Mouse (Mus musculus) gastrocnemius, postnatal 36 days (tissue): Measurements from ENCODE around the gene Syngr2. TPM values are rescaled to one million over a fixed set of nuclear protein-coding genes. Genes with fewer than 3 reads are reported as not detected.
"Not testable (repeated sequence)": the region's sequence is repeated elsewhere in the genome, so short reads cannot be mapped to it uniquely, and the experiment has no call there.

Experiments
- DNase-seq, 2 experiments: peaks; one replicate each; pipeline ENCODE4 v3.0.0; 2022
- intact Hi-C: fragments of 180-260 bp; cut with DNase I; formaldehyde crosslinking; loops from one replicate; pipeline ENCODE4 v1.15.1; 2025
- total RNA-seq, 2 experiments: library from RNA; stranded (reverse); gene quantifications; 2 replicates each; pipeline ENCODE4 v1.2.3; 2021

The Syngr2 gene
- total RNA-seq, 2 experiments from 2014 or later = 155 to 161 TPM

DNA sequence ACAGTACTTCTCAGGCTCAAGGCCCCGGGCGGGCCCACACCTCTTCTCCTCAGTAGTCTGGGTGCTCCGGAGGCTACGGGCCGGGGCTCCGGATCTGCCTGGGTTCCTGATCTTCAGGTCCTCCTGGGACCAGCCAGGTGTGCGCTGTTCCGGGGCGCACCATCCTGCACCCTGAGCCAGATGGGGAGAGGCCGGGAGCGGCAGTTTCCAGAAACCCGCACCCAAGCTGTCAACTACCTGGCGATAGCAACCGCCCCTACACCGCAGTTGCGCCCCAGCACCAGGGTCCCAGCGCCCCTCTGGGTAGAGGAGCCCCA, 29.3 kb upstream of the Syngr2 start:
- intact Hi-C loops = no loop called here

DNA sequence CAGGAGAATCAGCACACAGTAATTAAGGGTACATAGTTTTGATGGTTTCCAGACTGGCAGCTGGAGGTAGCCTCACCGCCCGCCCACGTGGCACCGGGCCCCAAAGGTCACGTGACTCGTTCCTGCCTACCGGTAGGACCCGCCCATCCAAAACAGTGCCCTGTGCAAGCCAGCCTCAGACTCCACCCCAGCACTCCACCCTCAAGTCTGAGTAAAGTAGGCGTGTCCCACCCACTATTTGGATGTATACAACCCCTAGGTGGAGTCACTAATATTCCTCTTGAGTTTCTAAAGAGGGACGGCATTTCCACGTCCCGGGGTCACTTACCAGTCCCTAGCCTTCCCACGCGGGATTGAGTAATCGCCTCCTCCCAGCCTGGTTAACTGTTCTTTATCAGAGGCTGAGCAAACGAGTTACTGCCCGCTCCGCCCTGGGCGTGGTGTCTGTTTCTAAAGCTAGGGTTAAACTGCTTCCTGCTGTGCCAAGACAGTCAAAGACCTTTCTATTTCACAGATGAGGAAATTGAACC, 28.8 kb upstream of the Syngr2 start:
- peak; percentile 69 to 79 for DNase-seq
- intact Hi-C loops = no loop called here

More for the DNA sequence above, 29.3 kb upstream of the Syngr2 start:
- no peak for DNase-seq

DNA sequence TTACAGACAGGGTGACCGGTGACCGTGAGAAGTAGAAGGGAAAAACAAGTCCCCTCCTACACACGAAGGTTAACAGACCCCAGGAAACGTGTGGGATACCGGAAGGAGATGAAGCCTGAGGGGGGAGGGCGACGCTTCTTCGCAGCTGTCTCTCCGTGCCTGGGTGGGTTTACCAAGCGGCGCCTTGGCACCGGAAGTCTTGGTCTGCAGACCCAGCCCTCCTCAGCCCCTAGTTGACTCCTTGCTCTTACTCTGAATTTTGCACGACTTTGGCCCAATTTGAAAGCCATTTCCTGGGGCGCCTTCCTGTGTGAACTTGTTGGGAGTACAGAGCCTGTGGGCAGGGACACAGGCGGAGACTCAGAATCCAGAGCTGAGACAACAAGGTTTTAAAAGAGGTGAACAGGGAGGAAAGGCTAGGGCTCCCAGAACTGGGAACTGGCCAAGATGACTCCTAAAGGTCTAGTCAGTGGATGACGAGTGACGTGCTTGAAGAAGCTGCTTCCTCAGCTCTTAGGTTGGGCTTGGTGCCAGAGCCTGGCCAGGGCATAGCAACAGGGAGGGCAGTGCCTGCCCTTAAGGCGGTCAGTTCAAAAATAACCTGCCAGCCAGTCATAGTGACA, 28.2 kb upstream of the Syngr2 start:
- DNase-seq = peak; percentile 43 to 58
- intact Hi-C loops = no loop called here

DNA sequence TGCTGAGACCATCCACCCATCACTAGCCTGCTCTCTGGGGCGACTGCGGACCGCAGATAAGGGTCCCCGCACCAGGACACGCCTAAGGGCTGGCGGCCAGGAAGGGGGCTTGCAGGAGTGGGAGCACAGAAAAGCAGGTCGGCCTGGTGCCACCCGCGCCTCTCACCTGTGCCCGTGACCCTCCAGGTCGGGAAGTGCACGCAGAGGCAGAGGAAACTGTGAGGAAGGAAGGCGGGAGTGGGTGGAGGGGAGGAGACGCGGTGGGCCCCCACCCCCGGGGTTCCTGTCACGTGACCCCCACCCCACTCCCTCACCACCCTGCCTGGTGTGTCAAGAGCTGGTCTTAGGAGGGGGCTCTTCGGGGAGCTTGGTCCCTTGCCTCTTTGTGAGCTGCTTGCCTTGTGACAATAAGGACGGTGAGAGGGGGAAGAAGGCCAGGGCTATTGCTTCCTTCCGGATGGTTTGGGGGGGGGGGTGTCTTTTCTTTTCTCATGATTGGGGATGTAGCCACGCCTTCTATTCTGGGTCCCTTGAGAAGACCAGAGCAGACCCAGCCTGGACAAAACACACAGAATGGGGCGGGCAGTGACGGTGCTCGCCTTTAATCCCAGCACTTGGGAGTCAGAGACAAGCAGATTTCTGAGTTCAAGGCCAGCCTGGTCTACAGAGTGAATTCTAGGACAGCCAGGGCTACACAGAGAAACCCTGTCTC, 27.3 kb upstream of the Syngr2 start, which contains the start of the genes Tmc8 and Tmc6:
Gene Tmc8 (plus strand): TSS at position 84 of the 712 bp plus-strand sequence.
Gene Tmc6 (minus strand): TSS at position 206 of the 712 bp plus-strand sequence.
- DNase-seq = no peak
- intact Hi-C loops = no loop called here

DNA sequence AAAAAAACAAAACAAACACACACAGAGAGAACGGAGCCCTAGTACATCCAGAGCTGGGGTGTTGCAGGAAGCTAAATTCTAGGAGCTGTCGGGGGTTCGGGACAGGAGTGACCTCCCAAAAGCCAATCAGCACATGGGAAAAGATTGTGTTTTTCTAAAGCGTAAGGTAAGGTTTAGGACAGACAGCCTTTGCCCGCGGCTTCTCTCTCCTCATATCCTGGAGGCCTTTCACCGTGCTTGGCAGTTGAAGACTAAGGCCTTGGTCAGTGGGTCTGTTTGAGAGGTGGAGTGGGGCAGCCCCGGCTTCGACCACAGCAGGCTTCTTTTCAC, 26.8 kb upstream of the Syngr2 start:
- intact Hi-C loops = no loop called here
- DNase-seq = no peak

DNA sequence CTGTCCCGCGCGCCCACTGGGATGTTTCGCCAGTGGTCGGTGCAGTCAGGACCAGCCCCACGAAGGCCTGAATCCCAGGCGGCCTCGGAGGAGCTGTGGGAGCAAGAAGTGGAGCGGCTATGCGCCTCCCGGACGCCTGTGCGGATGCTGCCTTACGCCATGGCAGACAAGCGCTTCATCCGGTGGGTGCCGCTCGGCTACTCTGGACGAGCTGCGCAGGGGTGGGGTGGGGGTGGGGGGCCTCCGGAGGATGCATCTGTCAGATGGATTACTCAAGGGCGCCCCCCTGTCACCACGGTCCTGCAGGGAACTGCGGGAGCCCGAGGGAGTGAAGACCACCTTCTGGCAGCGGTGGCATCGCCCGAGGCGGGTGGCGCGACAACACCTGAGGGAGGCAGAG, 26.4 kb upstream of the Syngr2 start:
- intact Hi-C loops = no loop called here
- peak in 1 of 2 experiments; percentile 50 for DNase-seq

DNA sequence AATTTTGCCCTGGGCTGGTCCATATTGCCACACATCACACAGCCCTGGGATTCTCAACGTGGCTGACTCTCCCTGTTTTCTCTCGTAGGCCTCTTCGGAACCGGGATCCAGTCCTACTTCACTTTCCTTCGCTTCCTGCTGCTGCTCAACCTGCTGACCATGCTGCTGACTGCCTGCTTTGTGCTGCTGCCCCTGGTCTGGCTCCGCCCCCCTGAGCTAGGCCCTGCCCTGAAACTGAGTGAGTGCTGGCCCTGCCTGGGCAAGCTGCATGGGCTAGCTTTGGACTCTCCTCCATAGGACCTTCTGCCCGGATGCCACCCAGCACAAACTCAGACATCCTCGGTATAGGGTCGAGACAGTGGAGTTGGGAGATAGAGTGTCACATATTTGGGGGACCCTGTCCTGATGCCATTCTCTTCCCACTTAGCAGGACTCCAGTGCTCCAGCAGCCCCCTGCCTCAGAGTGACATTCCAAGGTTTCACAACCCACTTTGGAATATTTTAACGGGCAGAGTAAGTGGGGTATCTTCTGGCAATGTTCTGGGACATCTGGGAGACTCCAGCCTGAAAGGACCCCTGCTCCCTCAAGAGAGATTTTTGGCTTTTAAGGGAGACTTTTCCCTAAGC, 25.7 kb upstream of the Syngr2 start:
- intact Hi-C loops = no loop called here
- DNase-seq = no peak

DNA sequence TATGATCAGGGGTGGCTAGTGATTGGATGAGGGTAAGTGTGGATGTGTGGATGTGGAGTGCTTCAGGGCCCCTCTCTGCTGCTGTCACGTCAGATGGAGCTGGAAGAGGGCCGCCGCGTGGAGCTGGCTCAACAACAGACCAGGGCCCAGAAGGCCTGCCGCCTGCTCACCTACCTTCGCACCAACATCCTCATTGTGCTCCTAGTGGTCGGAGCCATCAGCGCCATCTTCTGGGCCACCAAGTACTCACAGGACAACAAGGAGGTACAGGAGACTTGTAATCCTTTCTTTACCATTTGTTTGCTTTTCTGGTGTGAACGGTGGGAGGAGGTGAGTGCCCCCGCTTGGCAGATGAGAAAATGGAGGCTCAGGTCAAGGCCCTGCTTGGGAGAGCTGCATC, 23.2 kb upstream of the Syngr2 start:
- no peak for DNase-seq
- intact Hi-C loops = loop anchor here (2.0 kb wide), 1 partner anchor 401 kb away; no protein-coding TSS in a partner anchor

DNA sequence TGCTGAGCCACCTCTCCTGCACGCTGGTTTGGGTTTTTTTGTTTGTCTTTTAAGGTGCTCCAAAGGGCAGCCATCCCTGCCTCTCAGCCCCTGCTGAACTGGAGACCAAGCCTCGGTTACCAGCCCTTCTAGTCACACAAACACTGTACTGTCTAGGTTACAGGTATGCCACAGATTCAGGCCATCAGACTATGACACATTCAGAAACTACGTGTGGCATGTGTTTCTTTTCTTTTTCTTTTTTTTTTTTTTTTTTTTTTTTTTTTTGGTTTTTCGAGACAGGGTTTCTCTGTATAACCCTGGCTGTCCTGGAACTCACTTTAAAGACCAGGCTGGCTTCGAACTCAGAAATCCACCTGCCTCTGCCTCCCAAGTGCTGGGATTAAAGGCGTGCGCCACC, 21.0 kb upstream of the Syngr2 start:
- not testable (repeated sequence) for DNase-seq
- intact Hi-C loops = loop anchor here (2.0 kb wide), 1 partner anchor 80 kb away; no protein-coding TSS in a partner anchor

DNA sequence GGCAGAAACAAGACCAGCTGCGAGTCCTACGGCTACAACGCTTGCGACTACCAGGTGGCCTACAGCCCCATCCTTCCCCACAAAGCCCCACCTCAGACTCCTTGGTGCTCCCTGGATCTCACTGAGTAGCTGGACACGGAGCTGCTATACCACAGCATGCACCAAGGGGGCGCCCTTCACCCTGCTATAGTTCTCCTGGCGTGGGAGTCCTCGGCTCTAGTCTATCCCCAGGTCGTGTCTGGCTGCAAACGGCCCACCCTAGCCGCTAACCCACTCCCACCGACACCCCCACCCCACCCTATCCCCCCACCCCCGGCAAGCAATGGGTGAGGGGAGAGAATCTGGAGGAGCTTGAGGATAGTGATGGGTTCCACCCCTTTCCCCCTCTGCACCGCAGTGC, 19.2 kb upstream of the Syngr2 start:
- peak; percentile 71 to 72 for DNase-seq
- intact Hi-C loops = loop anchor here (1.0 kb wide), 1 partner anchor 35 kb away; the partner anchor contains the start of gene Afmid

DNA sequence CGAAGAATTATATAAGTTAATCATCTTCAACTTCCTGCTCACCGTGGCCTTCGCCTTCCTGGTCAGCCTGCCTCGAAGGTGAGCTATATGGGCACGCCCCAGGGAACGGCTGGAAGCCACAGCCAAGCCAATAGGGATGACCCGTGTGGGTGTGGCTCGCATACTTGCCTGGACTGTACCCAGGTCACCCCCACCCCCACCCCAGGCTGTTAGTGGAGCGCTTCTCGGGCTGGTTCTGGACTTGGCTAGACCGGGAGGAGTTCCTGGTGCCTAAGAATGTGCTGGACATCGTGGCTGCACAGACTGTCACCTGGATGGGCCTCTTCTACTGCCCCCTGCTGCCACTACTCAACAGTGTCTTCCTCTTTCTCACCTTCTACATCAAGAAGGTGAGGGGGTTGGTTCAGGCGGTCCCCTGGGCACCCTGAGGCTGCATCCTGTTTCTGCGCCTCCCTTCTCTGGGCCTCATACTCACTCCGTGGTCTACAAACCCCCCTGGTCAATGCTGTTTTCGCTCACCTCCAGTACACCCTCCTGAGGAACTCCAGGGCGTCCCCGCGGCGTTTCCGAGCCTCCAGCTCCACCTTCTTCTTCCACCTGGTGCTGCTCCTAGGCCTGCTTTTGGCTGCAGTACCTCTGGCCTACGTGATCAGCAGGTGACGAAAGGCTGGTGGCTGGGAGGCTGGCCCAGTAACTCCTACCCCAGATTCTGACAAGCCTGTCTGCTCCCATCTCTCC, 18.6 kb upstream of the Syngr2 start:
- DNase-seq = no peak
- intact Hi-C loops = loop anchor here (1.0 kb wide), 1 partner anchor 34 kb away; the partner anchor contains the start of gene Afmid

DNA sequence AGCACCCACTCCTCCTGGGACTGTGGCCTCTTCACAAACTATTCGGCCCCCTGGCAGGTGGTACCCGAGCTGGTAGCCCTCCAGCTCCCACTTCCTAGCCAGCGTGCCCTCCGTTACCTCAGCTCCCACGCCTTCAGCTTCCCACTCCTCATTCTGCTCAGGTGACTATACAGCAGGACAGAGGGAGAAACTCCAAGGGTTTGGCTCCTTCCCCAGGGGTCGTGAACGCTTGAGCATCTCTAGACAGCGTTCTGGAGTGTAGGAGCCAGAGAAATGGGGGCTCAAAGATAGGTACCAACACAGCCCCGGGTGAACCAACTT, 18.1 kb upstream of the Syngr2 start:
- no peak for DNase-seq
- intact Hi-C loops = no loop called here

DNA sequence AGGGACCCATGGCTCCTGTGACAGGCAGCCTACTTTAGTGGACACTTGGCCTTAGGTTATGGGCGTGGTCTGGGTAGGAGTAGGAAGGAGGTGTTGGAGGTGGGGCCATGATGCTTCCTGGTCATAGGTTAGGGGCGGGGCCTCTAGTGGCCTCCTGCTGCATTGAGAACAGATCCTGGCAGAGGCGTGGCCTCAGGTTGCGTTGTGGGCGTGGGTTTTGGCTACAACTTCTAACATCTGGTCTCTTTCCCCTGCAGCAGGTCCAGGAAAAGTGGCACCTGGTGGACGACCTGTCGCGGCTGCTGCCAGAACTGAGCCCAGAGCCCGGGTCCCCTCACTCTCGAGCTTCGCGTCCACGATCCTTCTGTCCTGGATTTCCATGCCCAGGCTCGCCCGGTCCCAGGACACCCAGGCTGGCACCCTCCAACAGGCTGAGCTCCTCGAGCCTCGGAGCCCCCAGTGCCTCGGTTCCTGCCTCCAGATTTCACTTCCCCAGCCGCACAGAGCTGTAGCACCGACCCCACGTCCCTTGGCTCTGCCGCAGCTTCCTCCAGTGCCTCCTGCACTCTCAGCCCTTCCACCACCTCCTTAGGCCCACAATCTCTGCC, 17.1 kb upstream of the Syngr2 start:
- intact Hi-C loops = no loop called here

DNA sequence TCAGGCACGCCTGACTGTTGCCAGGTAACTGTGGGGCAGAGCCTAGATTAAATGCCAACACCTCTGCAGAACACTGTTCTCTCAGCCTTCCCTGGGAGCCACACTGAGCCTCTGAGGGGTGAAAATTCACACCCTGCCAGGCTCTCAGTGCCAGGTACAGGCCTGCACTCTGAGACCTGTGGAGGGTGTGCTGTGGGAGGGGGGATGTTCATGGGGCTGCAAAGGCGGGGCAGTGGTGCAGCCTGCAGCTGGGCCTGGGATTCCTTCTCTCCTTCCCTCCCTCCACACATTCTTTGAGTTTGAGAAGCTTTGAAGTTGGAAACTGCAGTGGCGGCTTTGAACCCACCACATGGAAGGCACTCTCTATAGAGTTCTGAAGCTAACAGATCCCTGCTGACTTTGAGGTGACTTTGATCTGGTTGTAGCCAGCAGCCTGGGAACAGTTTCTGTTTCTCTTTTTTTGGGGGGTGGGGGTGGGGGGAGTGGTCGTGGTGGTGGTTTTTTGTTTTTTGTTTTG, 15.4 kb upstream of the Syngr2 start:
- no peak for DNase-seq
- intact Hi-C loops = no loop called here

More for the DNA sequence above, 17.1 kb upstream of the Syngr2 start:
- DNase-seq = no peak

DNA sequence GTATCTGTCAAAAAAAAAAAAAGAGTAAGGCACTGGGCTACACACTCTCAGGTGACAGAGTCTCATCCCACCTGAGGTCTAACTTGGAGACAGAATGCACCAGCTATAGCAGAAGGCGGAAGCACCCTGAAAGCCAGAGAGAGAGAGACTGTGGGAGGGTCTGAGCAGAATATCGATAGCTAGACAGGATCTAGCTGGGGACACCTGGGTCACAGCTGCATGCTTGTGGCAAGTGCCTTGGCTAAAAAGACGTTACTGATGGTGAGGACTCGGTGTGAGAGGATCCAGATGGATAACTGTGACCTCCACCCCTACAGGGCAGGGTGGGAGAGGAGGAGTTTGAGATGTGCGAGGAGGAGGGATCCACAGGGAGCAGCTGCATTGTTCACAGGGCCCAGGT, 12.5 kb upstream of the Syngr2 start:
- intact Hi-C loops = no loop called here
- DNase-seq = no peak

DNA sequence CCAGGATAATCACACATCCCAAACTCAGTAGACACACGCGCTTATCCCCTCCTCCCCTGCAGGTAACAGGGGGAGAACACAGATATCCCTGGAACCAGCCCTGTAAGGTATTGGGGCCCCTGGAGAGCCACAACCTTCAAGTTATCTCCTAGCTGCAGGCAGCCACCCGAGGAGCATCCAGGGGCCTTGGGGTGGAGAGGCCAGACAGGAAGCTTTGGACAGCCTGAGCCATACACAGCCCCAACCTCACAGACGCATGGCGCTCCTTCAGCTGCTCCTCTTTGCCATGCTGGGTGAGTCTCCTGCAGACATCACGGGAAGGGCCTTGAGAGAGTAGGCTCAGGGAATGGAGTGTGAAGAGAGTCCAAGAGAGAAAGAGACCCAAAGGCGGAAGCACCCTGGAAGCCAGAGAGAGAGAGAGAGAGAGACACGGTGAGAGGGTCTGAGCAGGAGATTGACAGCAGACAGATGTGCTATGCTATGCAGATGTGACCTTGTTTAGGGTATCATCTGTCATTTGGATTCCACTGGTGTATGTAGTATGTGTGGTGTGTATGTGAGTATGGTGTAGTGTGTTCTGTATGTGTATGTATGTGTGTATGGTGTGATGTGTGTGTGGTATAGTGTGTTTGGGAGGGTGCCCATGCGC, 11.8 kb upstream of the Syngr2 start, which contains the start of gene 6030468B19Rik:
Gene 6030468B19Rik (plus strand): TSS at position 150 of the 649 bp plus-strand sequence.
- DNase-seq = no peak
- intact Hi-C loops = no loop called here

DNA sequence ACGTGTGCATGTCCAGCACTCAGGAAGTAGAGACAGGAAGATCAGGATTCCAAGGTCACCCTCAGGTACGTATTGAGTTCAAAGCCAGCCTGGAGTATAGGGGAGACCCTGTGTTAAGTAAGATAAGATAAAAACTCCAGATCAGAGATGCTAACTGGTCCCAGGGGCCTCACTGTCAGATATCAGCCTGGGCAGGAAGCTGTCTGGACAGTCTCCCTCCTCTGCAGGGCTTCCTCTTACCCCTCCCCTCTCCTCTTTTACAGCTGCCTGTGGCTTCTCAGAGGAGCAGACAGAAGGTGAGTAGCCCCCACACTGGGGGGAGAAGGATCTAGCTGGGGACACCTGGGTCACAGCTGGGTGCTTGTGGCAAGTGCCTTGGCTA, 11.3 kb upstream of the Syngr2 start:
- no peak for DNase-seq
- intact Hi-C loops = no loop called here

DNA sequence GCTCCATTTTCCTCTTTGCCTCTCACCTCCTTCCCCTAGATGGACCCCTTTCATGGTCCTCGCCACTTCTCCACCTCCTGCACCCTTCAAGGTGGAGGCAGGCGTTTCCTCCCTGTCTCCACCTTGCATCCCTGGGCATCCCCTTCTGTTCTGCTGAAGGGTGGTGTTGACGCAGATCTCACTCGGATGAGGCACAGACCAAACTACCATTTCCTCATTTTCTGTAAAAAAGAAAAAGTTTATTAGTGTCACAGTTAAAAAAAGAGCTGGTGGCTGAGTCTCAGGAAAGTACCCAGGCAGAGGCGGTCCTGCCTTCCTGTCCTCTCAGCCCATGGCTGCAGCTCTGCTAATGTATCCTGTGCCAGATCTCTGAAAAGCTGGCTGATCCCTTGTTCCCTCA, 10.3 kb upstream of the Syngr2 start:
- no peak for DNase-seq
- intact Hi-C loops = no loop called here

DNA sequence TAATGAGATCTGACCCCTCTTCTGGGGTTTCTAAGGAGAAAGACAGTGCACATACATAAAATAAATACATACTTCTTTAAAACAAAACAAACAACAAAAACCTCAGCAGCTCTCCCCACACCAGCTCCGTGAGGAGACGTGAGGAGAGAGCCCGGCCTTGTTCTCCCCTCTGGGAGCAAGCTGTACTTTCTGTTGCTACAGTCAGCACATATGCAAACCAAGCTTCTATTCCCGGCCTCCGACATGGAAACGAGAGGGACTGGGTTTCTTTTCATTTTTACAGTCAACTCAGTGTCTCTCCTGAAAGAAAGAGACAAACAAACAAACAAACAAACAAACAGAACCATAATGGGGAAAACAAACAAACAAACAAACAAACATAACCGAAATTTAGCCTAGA, 9.4 kb upstream of the Syngr2 start:
- DNase-seq = no peak

DNA sequence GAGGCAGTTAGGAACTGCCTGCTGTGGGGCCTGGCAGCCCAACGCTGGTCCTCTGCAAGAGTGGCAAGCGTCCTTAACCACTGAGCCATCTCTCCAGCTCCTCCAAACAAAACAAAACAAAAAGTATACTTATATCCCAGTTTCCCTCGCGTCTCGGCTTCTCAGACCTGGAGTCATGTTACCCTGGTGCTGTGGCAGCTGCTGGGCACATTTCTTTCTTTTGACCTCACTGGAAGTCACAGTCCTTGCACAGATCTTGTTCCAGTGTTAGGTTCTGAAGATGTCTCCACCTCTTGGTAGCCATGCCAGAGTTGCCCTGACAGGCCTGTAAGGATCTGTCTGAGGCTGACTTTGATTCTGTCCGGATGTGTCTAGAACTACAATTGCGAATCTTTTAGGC, 7.8 kb upstream of the Syngr2 start:
- DNase-seq = no peak
- intact Hi-C loops = no loop called here

More for the DNA sequence above, 9.4 kb upstream of the Syngr2 start:
- intact Hi-C loops = no loop called here
